Mouse (Mus musculus) heart, postnatal 0 days (tissue): Measurements from ENCODE around the gene Klb. TPM values are rescaled to one million over a fixed set of nuclear protein-coding genes. Genes with fewer than 3 reads are reported as not detected.

Source experiments
- ATAC-seq: fragments of 200-750 bp; cut with Nextera tagmentation; 2 replicates; pipeline ENCODE4 v1.8.0; 2017; ENCODE audit warnings: low read depth, moderate number of reproducible peaks, moderate library complexity; ENCODE audit not compliant: insufficient read depth
- DNase-seq: peaks from one replicate; pipeline ENCODE4 v3.0.0-alpha.2; 2016; ENCODE audit warnings: low spot score
- H3K27ac ChIP-seq: fragments of 300-500 bp; sonication (generic); 2 replicates; pipeline ENCODE4 v1.5.1; 2014; ENCODE audit warnings: low read depth, mild to moderate bottlenecking
- H3K27me3 ChIP-seq: fragments of 300-500 bp; sonication (generic); 2 replicates; pipeline ENCODE4 v1.6.1; 2014; ENCODE audit warnings: low read length, mixed read lengths; ENCODE audit not compliant: control insufficient read depth, insufficient read depth
- H3K36me3 ChIP-seq: fragments of 300-500 bp; sonication (generic); replicated peaks from 2 replicates; pipeline ENCODE4 v1.6.1; 2014; ENCODE audit warnings: low read length, mixed read lengths; ENCODE audit not compliant: control insufficient read depth, insufficient read depth
- H3K4me1 ChIP-seq: fragments of 300-500 bp; sonication (generic); 2 replicates; pipeline ENCODE4 v1.6.1; 2014; ENCODE audit warnings: antibody characterized with exemption; ENCODE audit not compliant: control insufficient read depth, insufficient read depth
- H3K4me2 ChIP-seq: fragments of 300-500 bp; sonication (generic); 2 replicates; pipeline ENCODE4 v1.6.1; 2014; ENCODE audit warnings: low read depth, mild to moderate bottlenecking, low read length, moderate library complexity
- H3K4me3 ChIP-seq: fragments of 300-500 bp; sonication (generic); 2 replicates; pipeline ENCODE4 v1.5.1; 2014; ENCODE audit warnings: low read depth, low read length
- H3K9ac ChIP-seq: fragments of 300-500 bp; sonication (generic); replicated peaks from 2 replicates; pipeline ENCODE4 v1.6.1; 2014; ENCODE audit warnings: low read depth, low read length, mixed read lengths
- H3K9me3 ChIP-seq: fragments of 300-500 bp; sonication (generic); replicated peaks from 2 replicates; pipeline ENCODE4 v1.6.1; 2016; ENCODE audit warnings: low read length; ENCODE audit not compliant: control insufficient read depth
- CTCF ChIP-seq: IDR thresholded peaks from 2 replicates; pipeline ENCODE4 v1.5.1; 2016; ENCODE audit warnings: antibody characterized with exemption, control low read depth, low read depth
- EP300 ChIP-seq: IDR thresholded peaks from 2 replicates; pipeline ENCODE4 v1.6.1; 2016; ENCODE audit warnings: antibody characterized with exemption, low read depth
- WGBS: fragments of 180-500 bp; shearing (Covaris S2); extraction: QIAGEN DNeasy Blood & Tissue Kit; methylation state at CpG from one replicate; pipeline ENCODE4 v1.1.7; 2014; 5-methylcytosine and 5-hydroxymethylcytosine counted together
- polyA plus RNA-seq: library from polyadenylated mRNA; unstranded; fragments of >200 nt; fragmentation: Nextera tagmentation; extraction: Ambion mirVana; gene quantifications from 2 replicates; pipeline ENCODE4 v1.2.1, GENCODE M21; 2015
- total RNA-seq: library from RNA; depleted of rRNA; stranded (reverse); fragments of >200 nt; gene quantifications from 2 replicates; pipeline ENCODE4 v1.2.3, GENCODE M21; 2014; ENCODE audit warnings: low replicate concordance

Klb gene
- total and polyA plus RNA-seq, 2 experiments from 2014 or later: not detected

- under 1% methylated on average over 8 of the region's 8 CpGs for WGBS
- no peaks in the 10 kb centered on the region for H3K9me3 ChIP-seq
- H3K27me3 ChIP-seq: no peaks in the 10 kb centered on the region
- 0 out of 2 replicates have a peak, but pooled peaks cover 11% of the 10 kb centered on the region for H3K4me1 ChIP-seq
- 0 out of 2 replicates have a peak, but pooled peaks cover 6% of the 10 kb centered on the region for H3K36me3 ChIP-seq
- H3K27ac ChIP-seq: peak overlapping the region; percentile 69
- TF ChIP-seq EP300 (no peak), CTCF (no peak)
- peak overlapping the region; percentile 76 for H3K9ac ChIP-seq
- ATAC-seq (no peak), DNase-seq (no peak)
- H3K4me2 ChIP-seq: peak overlapping the region; percentile 86
- H3K4me3 ChIP-seq: peak overlapping the region; percentile 89
These were observed 13.3 kb upstream of the Klb start for GRCm38 (mm10) chr5:65334788-65335187.

- peak; percentile 68 for DNase-seq
- H3K36me3 ChIP-seq: 0 out of 2 replicates have a peak, but pooled peaks cover 6% of the 10 kb centered on the region
- peak within 1 kb of the TSS; percentile 86 for H3K4me2 ChIP-seq
- TF ChIP-seq EP300 (peak; percentile 43; the same call in 1 of the 2 replicates), CTCF (no peak)
- H3K9ac ChIP-seq: peak within 1 kb of the TSS; percentile 76
- 0 out of 2 replicates have a peak, but pooled peaks cover 11% of the 10 kb centered on the region for H3K4me1 ChIP-seq
- H3K9me3 ChIP-seq: no peaks in the 10 kb centered on the region
- peak; percentile 97 for ATAC-seq
- WGBS: under 1% methylated on average over 65 of the region's 65 CpGs
- H3K4me3 ChIP-seq: peak within 1 kb of the TSS; percentile 89
- peak within 1 kb of the TSS; percentile 69 for H3K27ac ChIP-seq
- H3K27me3 ChIP-seq: no peaks in the 10 kb centered on the region
These were observed 12.6 kb upstream of the Klb start, which contains the start of gene Rfc1 for GRCm38 (mm10) chr5:65335298-65336074. TSS of gene Rfc1 (minus strand) at chr5:65335670.

- 0 out of 2 replicates have a peak, but pooled peaks cover 11% of the 10 kb centered on the region for H3K4me1 ChIP-seq
- TF ChIP-seq EP300 (no peak), CTCF (no peak)
- H3K9ac ChIP-seq: 0 out of 2 replicates have a peak overlapping the region, but pooled peaks have one; percentile 76
- WGBS: 13% methylated on average over 4 of the region's 4 CpGs
- no peaks in the 10 kb centered on the region for H3K27me3 ChIP-seq
- ATAC-seq (no peak), DNase-seq (no peak)
- H3K4me2 ChIP-seq: peak overlapping the region; percentile 86
- H3K9me3 ChIP-seq: no peaks in the 10 kb centered on the region
- H3K4me3 ChIP-seq: peak overlapping the region; percentile 89
- 0 out of 2 replicates have a peak, but pooled peaks cover 3% of the 10 kb centered on the region for H3K36me3 ChIP-seq
- no peak overlapping the region for H3K27ac ChIP-seq
These were observed 12.1 kb upstream of the Klb start for GRCm38 (mm10) chr5:65336075-65336355.

GRCm38 (mm10) chr5:65338394-65338793, 9.7 kb upstream of the Klb start:
- no peak overlapping the region for H3K4me2 ChIP-seq
- H3K27me3 ChIP-seq: no peaks in the 10 kb centered on the region
- H3K4me3 ChIP-seq: no peak overlapping the region
- H3K9ac ChIP-seq: no peak overlapping the region
- no peak overlapping the region for H3K27ac ChIP-seq
- ATAC-seq (no peak), DNase-seq (no peak)
- H3K4me1 ChIP-seq: 0 out of 2 replicates have a peak, but pooled peaks cover 11% of the 10 kb centered on the region
- peak; percentile 19; the same call in 1 of the 2 replicates for TF ChIP-seq CTCF
- TF ChIP-seq EP300: no peak
- 78% methylated on average over 6 of the region's 6 CpGs for WGBS
- H3K9me3 ChIP-seq: no peaks in the 10 kb centered on the region
- H3K36me3 ChIP-seq: no peaks in the 10 kb centered on the region

GRCm38 (mm10) chr5:65340167-65340566, 7.9 kb upstream of the Klb start:
- DNase-seq (no peak), ATAC-seq (no peak)
- Histone ChIP-seq H3K9ac (no peak overlapping the region), H3K4me2 (no peak overlapping the region), H3K9me3 (no peaks in the 10 kb centered on the region), H3K27ac (no peak overlapping the region), H3K4me1 (0 out of 2 replicates have a peak, but pooled peaks cover 4% of the 10 kb centered on the region), H3K27me3 (no peaks in the 10 kb centered on the region), H3K4me3 (no peak overlapping the region), H3K36me3 (no peaks in the 10 kb centered on the region)
- 46% methylated on average over 4 of the region's 4 CpGs for WGBS
- no peak for TF ChIP-seq EP300
- no peak for TF ChIP-seq CTCF
